Mouse (Mus musculus) E14TG2a.4 (cell line): ENCODE measurements at regions not wholly inside any gene's neighbourhood (a gene's known extent, or its start where the extent isn't known, plus 50 kb on each side); places are given as distances from the start of the nearest gene placed in this dataset.

Experiments
- CTCF ChIP-seq: conservative IDR thresholded peaks from 2 replicates; pipeline ENCODE4 v1.5.1; 2014; ENCODE audit warnings: low read length
- NANOG ChIP-seq: IDR thresholded peaks from 2 replicates; pipeline ENCODE4 v1.6.1; 2014; ENCODE audit warnings: borderline replicate concordance, low read length, mixed read lengths
- POU5F1 ChIP-seq: IDR thresholded peaks from 2 replicates; pipeline ENCODE4 v1.6.1; 2014; ENCODE audit warnings: low read length, borderline replicate concordance

DNA sequence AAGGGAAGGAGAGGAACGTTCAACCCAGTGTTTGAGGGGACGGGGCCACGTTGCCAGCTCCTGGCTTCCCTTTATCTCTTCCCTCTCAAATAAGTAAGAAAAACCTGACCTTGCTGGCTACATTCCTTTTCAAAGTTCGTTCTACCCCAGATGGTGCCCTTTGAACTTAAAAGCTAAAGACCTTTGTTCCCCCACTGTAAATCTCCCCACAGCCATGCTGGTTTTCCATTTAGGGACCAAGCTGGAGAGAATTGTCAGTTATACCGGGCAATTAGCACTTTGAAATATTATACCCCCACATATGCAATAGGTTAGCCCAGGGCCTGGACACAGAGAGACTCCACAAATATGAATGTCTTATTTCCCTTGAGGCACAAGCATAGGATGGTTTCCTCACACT lies 214.5 kb upstream of the Gpc5 start:
- TF ChIP-seq CTCF (no peak), NANOG (no peak), POU5F1 (no peak)
